Mouse (Mus musculus) embryonic stem cell, embryonic (primary cell): ENCODE results near the gene Cmtr1.

ENCODE experiments used
- CTCF ChIA-PET, 4 experiments: fragments of 300-600 bp in 2 of 4; fragments of 350-600 bp in 2 of 4; sonication (Branson Sonifier 250); formaldehyde crosslinking; loops; one replicate each; lab custom pipeline; 2022; ENCODE audit warnings: inconsistent platforms in 2 of 4; lab: Charles Lee
- POLR2A ChIA-PET, 4 experiments: fragments of 300-600 bp in 2 of 4; fragments of 350-600 bp in 2 of 4; sonication (Branson Sonifier 250); formaldehyde crosslinking; loops; one replicate each; lab custom pipeline; 2022; ENCODE audit warnings: antibody characterized with exemption in 4 of 4, inconsistent platforms in 1 of 4; lab: Charles Lee

Cmtr1 gene

DNA sequence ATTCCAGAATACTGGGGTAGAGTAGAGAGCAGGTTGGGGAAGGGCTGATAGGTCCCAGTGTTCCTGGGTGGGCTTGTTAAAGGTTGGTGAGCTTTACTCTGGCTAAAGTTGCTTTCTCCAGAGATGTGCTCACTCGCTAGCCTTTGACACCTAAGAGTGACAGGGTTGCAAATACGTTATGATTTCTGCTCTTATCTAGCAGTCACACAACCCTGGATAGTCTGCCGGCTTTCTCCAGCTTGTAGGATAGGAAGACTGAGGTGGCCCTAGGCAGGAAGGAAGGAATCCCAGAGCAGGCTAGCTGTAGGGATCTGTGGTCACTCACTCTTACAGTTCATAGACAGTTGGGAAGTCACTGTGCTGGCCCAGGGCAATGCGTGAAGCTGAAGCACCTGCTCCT, 23.9 kb downstream of the Cmtr1 start:
- POLR2A ChIA-PET: no interaction called here
- CTCF ChIA-PET: no interaction called here

DNA sequence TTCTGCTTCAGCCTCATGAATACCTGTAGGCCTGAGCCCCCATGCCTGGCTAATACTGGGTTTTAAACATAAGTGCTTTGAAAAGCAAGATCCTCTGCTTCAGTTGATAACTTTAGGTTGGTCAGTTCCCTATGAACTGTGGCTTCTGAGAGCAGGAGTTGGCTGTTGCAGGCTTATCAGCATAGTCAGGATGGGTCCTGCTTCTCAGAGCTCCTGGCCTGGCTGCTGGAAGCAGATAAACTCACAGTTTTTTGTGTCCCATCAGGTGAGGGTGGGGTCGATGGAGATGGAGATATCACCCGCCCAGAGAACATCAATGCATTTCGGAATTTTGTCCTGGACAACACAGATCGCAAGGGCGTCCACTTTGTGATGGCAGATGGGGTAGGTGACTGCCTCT, 26.4 kb downstream of the Cmtr1 start:
- ChIA-PET CTCF (no interaction called here), POLR2A (interaction anchor here in 1 of 4 experiments (0.6 to 1.7 kb wide), 3 partner anchors 8 to 251 kb away, joined by 3 to 7 read pairs (median 3); partner anchors contain the start of gene Gm28043)

DNA sequence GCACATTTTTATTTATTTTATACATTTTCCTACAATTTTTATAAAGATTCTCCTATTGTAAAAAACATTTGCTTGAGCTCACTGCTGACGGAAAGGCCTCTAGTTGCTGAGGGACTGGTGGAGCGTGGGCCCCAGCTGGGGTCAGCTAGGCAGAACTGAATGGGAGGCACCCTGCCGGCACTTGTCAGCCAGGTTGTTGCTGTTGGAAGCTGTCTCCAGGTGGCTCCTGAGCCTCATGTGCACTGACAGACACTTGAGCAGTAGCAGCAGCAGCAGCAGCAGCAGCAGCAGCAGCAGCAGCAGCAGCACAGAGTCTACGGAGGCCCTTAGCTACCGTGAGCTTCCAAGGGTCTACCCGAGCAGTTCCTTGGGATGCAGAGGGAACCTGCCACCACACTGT, 27.0 kb downstream of the Cmtr1 start:
- ChIA-PET CTCF (interaction anchor here in 3 of 4 experiments (0.6 kb wide), 3 partner anchors 51 to 321 kb away, joined by 3 to 9 read pairs (median 8); no protein-coding TSS in a partner anchor), POLR2A (interaction anchor here in 2 of 4 experiments (0.6 to 1.4 kb wide), 4 partner anchors 22 to 252 kb away, joined by 3 to 4 read pairs (median 4); partner anchors contain the start of gene Gm28043 (in 1 of the 2))

DNA sequence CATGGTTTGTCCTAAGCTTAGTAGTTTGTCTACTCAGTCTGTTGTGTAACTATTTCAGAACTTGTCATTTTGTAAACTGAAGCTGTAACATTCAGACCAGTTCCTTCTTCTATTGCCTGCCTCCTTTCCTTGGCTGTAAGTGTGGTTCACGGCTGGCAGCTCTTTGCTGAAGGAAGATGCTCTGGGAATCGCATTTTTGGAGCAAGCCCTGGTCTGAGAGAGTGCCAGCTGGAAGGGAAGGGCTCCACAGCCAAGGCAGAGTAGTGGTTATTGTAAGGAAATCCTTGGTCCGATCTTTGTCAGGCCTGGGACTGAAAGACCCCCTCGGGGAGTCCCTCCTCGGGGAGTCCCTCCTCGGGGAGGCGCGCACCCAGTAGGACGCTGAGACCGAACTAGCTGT, 28.2 kb downstream of the Cmtr1 start:
- POLR2A ChIA-PET: interaction anchor here in 3 of 4 experiments (0.6 to 1.4 kb wide), 8 partner anchors 11 to 188 kb away, joined by 3 to 14 read pairs (median 3); no protein-coding TSS in a partner anchor
- CTCF ChIA-PET: interaction anchor here in 2 of 4 experiments (0.6 to 0.9 kb wide), 3 partner anchors 12 to 84 kb away, joined by 3 to 7 read pairs (median 3); no protein-coding TSS in a partner anchor

DNA sequence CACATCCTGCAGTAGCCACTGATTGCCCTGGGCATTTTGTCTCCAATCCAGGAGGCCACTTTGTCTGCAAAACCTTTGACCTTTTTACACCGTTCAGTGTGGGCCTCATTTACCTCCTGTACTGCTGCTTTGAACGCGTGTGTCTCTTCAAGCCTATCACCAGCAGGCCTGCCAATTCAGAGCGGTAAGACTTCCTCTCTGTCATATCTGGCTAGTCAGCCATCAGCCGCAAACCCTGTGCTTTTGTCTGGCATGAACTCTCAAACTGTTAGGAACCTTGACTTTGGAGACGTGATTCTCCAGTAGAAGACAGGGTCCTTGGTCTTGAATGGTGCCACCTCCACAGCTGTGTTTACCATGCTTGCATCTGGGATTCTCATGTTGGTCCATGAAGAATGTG, 29.9 kb downstream of the Cmtr1 start:
- ChIA-PET POLR2A (interaction anchor here in 2 of 4 experiments (0.5 kb wide), 2 partner anchors 47 to 91 kb away, joined by 4 to 6 read pairs; no protein-coding TSS in a partner anchor), CTCF (no interaction called here)

DNA sequence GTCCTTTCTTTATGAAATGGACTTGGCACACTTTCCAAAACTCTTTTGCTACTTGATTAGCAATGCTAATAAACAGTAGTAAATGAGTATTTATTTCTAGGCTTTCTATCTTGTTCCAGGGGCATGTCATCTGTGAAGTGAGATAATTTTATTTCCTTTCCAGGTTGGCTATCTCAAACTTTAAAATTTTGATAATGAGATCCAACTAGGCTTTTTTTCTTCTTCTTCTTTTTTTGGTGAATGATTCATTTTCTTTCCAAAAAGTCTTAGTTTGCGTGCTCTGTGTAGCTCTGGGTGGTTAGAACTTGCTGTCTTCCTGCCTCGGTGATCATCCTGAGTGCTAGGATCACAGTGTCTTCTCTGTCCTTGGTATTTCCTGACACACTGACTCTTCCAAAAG, 32.4 kb downstream of the Cmtr1 start:
- POLR2A ChIA-PET: interaction anchor here in 2 of 4 experiments (0.9 to 1.3 kb wide), 3 partner anchors 10 to 22 kb away, joined by 3 to 7 read pairs (median 4); no protein-coding TSS in a partner anchor
- CTCF ChIA-PET: interaction anchor here in 2 of 4 experiments (0.9 to 1.1 kb wide), 2 partner anchors 45 to 190 kb away, joined by 3 read pairs; no protein-coding TSS in a partner anchor

DNA sequence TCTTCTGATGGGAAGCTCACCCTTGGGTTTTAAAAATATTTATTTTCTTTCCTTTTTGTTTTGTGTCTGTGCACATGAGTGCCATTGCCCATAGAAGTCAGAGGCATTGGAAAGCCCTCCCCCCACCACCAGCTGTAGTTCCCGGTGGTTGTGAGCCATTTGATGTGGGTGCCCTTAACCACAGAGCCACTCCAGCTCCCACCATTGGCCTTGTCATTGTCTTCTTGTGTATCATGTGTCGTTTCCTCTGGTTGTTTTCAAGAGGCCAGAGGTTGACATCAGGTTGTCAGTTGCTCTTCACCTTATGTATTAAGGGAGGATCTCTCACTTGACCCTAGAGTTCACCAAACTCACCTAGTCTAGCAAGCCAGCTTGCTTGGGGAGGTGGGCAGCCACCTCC, 33.2 kb downstream of the Cmtr1 start:
- POLR2A ChIA-PET: interaction anchor here in 3 of 4 experiments (0.9 to 6.9 kb wide), 5 partner anchors 9 to 21 kb away, joined by 3 to 51 read pairs (median 7); no protein-coding TSS in a partner anchor

DNA sequence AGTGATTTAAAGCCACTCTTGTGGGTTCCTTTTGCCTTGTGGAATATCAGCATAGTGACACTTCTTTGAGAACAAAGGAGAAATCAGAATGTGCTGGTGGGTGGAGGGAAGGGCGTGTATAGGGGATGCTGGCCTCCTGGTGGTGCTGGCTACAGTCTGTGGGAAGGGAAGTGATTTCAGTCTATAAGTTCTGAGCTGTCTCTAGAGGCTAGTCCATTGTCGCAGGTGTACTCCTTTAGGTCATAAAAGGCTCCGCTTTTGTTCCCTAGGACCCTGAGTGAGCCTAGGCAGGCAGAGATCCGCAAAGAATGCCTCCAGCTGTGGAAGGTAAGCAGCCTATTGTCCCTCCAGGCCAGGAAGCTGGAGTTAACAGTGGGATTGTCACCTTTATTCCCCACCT, 34.1 kb downstream of the Cmtr1 start:
- ChIA-PET POLR2A (interaction anchor here (0.5 to 6.9 kb wide), 11 partner anchors 9 to 65 kb away, joined by 3 to 51 read pairs (median 4); partner anchors contain the start of gene Cmtr1 (in 1 of the 4)), CTCF (interaction anchor here in 2 of 4 experiments (0.6 to 1.2 kb wide), 4 partner anchors 14 to 166 kb away, joined by 3 to 13 read pairs (median 4); partner anchors contain the start of gene Ccdc167 (in 1 of the 2))

More for the DNA sequence above, 33.2 kb downstream of the Cmtr1 start:
- CTCF ChIA-PET: interaction anchor here in 3 of 4 experiments (0.9 to 1.1 kb wide), 3 partner anchors 44 to 189 kb away, joined by 3 read pairs; no protein-coding TSS in a partner anchor

DNA sequence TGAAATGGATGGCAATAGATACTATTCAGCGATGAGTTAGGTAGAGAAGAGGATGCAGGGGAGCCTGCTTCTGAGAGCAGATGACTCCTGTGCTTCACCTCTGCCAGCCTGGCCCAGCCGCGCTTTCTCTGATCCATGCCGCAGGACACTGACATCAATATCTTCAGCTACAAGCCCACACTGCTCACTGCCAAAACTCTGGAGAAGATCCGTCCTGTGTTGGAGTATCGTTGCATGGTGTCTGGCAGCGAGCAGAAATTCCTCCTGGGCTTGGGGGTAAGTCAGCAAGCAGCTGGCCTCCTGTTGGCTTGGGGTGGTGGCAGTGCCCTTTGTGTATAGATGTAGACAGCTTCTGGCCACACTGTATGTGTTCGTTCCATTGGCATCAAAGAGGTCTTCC, 36.5 kb downstream of the Cmtr1 start:
- ChIA-PET CTCF (no interaction called here), POLR2A (interaction anchor here in 1 of 4 experiments (1.4 to 6.9 kb wide), 2 partner anchors 10 to 82 kb away, joined by 3 to 51 read pairs; no protein-coding TSS in a partner anchor)

DNA sequence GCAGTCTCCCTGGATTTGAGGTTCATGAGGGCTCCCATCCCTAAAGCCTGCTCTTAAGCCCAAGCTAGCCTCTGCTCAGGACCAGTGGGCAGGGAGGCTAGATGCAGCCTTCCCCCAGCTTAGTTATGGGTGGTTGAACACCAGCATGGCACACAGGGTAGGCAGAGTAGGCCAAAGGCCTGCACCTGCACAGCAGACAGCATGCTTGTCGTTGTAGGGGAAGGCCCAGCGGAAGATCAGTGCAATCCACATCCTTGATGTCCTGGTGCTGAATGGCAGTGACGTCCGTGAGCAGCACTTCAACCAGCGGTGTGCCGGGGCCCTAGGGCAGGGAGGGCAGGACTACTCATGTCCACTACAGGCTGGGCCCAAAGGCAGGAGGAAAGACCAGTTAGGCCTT, 38.0 kb downstream of the Cmtr1 start:
- ChIA-PET CTCF (interaction anchor here in 1 of 4 experiments (1.6 kb wide), 1 partner anchor 62 kb away, joined by 5 read pairs; no protein-coding TSS in a partner anchor), POLR2A (interaction anchor here in 3 of 4 experiments (0.5 to 6.9 kb wide), 3 partner anchors 9 to 42 kb away, joined by 3 to 51 read pairs (median 6); no protein-coding TSS in a partner anchor)

DNA sequence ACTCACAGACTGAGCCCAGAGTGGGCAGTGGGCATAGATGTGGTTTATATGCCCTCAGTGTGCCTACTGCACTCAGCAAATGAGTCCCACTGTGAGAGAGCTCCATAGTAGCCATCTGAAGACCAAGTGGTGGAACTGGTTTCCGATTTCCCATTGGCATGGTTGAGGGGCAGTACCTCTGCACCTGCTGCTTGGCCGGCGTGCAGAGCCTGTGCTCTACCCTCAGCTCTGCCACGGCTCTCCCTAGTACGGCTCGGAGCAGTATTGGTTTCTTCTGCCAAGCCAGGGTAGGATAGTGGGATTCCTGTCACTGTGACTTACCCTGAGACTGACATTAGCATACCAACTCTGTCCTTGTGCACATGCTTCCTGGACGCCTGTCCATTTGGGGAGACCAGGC, 40.2 kb downstream of the Cmtr1 start:
- CTCF ChIA-PET: interaction anchor here in 3 of 4 experiments (0.5 to 1.6 kb wide), 7 partner anchors 9 to 182 kb away, joined by 3 to 7 read pairs (median 3); no protein-coding TSS in a partner anchor
- POLR2A ChIA-PET: interaction anchor here in 2 of 4 experiments (0.6 to 1.5 kb wide), 4 partner anchors 8 to 634 kb away, joined by 3 to 7 read pairs (median 4); partner anchors contain the start of gene Ccdc167 (in 1 of the 2)

DNA sequence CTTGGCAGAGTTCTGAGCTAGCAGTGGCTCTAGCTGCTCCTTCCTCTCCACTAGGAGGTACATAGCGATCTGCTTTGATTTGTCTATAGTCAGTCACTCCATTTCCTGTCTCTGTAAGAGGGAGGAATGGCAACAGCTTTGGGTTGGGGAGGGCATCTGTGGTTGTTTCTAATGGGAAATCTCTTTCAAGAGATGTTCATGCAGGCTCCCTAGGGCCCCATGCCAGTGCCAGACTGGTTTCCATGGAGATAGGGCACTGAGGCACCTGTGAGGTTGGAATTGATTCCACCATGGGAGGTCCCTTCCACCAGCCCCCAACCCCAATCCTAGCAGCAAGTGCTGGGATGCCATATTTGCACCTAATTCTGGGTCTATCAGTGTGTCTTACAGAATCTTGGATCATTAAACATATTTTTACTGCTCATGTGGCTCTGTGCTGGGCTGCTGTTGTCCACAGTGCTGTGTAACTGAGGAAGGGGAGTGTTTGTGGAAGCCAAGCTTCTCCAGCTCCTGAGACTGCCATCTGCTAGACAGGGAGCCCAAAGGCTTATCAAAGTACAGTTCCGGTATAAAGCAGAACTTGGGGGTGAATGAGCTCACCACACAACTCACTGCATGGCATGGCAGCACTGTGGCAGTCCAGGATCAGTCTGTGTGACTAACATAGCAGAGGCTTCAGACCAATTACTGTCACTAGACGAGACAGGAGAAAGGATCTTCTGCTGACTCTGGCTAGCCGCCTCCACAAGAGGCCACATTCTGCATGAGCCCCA, 42.7 kb downstream of the Cmtr1 start:
- POLR2A ChIA-PET: interaction anchor here in 3 of 4 experiments (0.8 to 2.6 kb wide), 12 partner anchors 8 to 266 kb away, joined by 3 to 8 read pairs (median 4); partner anchors contain the start of genes Gm28043 (in 1 of the 3) and Rnf8 (in 1 of the 3)
- CTCF ChIA-PET: interaction anchor here in 1 of 4 experiments (0.6 kb wide), 1 partner anchor 547 kb away, joined by 4 read pairs; no protein-coding TSS in a partner anchor

DNA sequence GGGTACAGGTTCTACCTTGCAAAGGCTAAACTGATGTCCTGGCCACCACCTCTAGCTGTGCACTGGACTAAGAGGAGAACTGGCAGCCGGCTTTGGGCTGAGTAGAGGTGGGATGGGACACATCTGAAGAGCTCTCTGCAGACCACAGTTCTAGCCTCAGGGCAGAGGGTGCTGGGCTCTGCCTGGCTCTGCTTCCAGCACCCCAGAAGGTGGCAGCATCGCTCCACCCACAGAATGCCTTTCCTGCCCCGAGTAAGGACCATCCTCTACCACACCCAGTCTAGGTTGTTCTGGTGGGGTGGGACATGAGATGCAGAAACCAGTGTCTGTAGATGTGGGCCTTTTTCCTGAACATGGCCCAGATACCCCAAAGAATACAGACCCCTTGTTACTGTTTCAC, 44.4 kb downstream of the Cmtr1 start:
- CTCF ChIA-PET: interaction anchor here (0.7 to 1.6 kb wide), 17 partner anchors 16 to 1314 kb away, joined by 3 to 7 read pairs (median 3); no protein-coding TSS in a partner anchor
- POLR2A ChIA-PET: interaction anchor here in 3 of 4 experiments (0.8 to 7.0 kb wide), 8 partner anchors 8 to 115 kb away, joined by 3 to 51 read pairs (median 4); partner anchors contain the start of gene Cmtr1 (in 1 of the 3)

DNA sequence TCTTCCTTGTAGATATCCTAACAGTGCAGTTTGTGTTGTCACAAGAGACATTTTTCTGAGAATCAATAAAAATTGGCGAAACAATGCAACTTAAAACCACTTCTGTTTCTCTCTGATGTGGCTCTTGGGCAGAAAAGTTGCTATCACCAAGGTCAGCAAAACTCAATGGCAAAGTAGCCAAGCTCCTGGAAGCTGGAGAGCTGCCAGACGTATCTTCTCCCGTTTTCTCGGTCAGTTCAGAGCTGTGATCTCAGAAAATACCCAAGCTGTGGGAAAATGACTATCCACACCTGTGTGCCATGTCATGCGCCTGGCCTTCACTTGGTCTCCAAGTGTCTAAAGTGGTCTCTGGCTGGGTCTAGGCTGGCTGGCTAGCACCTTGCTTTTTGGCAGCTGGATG, 45.5 kb downstream of the Cmtr1 start:
- POLR2A ChIA-PET: interaction anchor here in 2 of 4 experiments (0.6 to 7.0 kb wide), 4 partner anchors 9 to 587 kb away, joined by 3 to 51 read pairs (median 5); partner anchors contain the start of gene Cmtr1 (in 1 of the 2)
- CTCF ChIA-PET: interaction anchor here in 2 of 4 experiments (0.9 to 1.0 kb wide), 2 partner anchors 19 to 177 kb away, joined by 4 read pairs; no protein-coding TSS in a partner anchor

DNA sequence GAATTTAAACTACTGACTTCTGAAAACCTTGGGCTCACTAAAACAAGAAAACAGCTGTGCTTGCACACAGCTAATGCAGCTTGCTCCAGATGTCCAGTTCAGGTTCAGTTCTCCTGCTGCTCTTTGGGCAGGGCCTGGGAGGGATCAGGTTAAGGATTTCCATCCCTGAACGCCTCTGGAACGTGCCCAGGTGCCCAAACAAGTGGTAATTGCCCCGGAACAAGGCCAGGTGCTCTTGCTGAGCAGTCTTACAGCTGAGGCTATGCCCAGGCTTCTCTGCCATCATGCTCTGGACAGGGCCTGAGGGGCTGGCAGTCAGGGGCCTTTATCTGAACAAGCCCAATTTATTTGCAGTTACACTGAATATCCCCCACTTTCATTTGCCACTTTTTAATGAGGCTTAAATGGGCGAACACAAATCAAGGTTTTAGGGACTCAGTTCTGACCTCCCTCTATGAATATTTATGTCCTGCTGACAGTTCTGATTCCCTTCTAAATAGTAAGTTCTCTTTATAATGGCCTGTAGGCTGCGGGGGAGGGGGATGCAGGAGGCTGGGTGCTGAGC, 46.7 kb downstream of the Cmtr1 start:
- ChIA-PET POLR2A (interaction anchor here in 2 of 4 experiments (0.5 to 7.0 kb wide), 5 partner anchors 9 to 209 kb away, joined by 3 to 51 read pairs (median 3); no protein-coding TSS in a partner anchor), CTCF (interaction anchor here in 1 of 4 experiments (1.6 kb wide), 1 partner anchor 55 kb away, joined by 4 read pairs; no protein-coding TSS in a partner anchor)

DNA sequence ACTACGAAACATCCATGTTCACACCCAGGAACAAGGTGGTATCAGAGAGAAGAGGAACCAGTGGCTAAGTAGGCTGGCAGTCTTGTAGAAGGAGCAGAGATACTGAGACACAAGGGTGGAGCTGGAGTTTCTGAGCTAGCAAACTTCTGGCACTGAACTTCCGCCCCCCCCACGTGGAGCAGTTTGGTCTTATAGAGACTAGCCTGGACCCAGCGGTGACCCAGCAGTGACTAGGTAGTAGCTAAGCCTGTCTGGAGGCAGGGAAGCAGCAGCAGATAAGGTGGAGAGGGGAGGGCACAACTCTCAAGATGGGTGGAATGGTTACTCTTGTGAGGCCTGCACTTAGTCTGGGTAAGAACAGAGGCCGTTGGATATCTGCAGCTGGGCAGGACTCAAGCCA, 48.4 kb downstream of the Cmtr1 start:
- ChIA-PET POLR2A (interaction anchor here in 3 of 4 experiments (0.9 to 7.0 kb wide), 17 partner anchors 8 to 264 kb away, joined by 3 to 51 read pairs (median 4); partner anchors contain the start of gene Ccdc167 (in 1 of the 3)), CTCF (interaction anchor here in 3 of 4 experiments (0.5 to 1.6 kb wide), 8 partner anchors 9 to 280 kb away, joined by 3 to 9 read pairs (median 4); no protein-coding TSS in a partner anchor)

DNA sequence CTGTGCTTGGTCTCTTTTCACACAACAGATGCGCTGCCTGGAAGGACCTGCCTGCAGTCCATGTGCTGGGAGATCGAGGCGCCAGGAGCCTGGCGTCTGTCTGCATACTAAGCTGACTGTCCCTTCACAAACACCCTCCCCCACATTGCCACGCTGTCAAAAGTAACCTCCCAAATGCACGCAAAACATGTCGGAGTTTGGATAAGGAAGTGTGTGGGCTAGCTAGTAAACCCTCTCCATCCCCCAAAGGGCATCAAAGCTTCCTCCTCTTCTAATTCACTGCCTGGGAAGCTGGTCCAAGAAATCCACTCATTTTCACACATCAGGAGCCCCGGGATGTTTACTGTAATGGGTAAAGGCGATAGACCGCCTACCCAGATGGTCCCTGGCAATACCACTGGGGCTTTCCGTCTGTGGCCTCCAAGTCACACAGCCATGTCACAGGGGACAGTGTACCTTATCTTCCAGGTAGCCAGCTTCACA, 50.2 kb downstream of the Cmtr1 start:
- ChIA-PET CTCF (interaction anchor here in 1 of 4 experiments (0.6 kb wide), 1 partner anchor 73 kb away, joined by 14 read pairs; no protein-coding TSS in a partner anchor), POLR2A (interaction anchor here in 2 of 4 experiments (0.6 to 7.0 kb wide), 14 partner anchors 8 to 106 kb away, joined by 3 to 51 read pairs (median 4); no protein-coding TSS in a partner anchor)
